Mouse (Mus musculus) neutrophil, adult 5-6 weeks (primary cell): ENCODE measurements around the gene Ap1m2. TPM values are rescaled to one million over a fixed set of nuclear protein-coding genes. Genes with fewer than 3 reads are reported as not detected.

Source experiments
- ATAC-seq: fragments of 151-379, 151-347 bp; 2 replicates; pipeline ENCODE4 v1.8.0; 2017; ENCODE audit warnings: mild to moderate bottlenecking, moderate TSS enrichment; ENCODE audit not compliant: insufficient number of reproducible peaks, poor library complexity, low FRiP score, severe bottlenecking; ENCODE audit errors: extremely low read depth
- total RNA-seq: library from RNA; stranded (forward); fragments of 200-1000 nt; gene quantifications from 2 replicates; pipeline ENCODE4 v1.2.3, GENCODE M21; 2017

The Ap1m2 gene
- 7.6 and 13.6 TPM in 2 replicates for total RNA-seq

DNA sequence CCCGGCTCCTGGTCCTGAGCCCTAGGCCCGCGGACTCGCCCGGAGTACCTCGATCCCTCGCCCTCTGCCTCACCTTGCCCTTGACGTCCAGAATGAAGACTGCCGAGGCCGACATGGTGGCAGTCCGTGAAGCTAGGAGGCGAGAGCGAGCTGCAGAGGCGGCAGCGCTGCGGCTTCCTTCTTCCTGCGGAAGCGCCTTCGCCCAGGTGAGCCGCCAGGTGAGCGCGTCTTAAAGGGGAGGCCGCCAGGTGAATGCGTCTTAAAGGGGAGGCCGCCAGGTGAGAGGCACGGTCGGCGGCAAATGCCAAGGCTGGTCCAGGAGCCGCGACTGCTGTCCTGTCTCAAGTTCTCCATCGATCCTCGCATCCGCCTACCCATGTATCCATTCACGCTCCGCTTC, at the start of gene Ap1m2:
Gene Ap1m2 (minus strand): TSS at position 204 of the 400 bp plus-strand sequence.
- ATAC-seq = no peak

DNA sequence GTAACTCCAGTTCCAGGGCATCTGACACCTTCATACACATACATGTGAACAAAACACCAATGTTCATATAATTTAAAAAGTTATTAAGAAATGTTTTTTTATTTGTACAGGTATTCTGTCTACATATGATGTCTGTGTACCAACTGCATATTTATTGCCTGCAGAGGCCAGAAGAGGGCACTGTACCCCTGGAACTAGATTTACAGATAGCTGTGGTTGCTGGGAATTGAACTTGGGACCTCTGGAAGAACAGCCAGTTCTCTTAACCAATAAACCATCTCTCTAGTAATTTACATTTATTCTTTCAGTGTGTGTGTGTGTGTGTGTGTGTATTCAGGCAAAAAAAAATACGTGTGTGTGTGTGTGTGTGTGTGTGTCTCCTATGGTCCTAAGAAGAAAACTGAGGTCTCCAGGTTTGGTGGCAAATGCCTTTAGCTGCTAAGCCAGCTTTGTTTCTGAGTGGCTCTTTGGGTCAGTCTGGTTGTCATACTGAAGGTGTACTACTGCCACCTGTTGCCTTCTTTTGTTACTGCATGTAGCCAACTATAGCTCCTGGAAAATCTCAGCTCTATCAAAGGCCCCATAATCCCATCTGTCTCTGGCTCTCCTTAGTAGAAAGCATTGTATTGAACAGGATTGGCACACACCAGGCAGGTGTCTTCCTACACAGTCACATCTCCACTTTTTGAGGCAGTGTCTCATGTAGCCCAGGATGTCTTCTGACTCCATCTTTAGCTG, 45.0 kb upstream of the Ap1m2 start:
- peak; percentile 87 for ATAC-seq

- no peak for ATAC-seq
Measured at GRCm38 (mm10) chr9:21354796-21355195, 42.7 kb upstream of the Ap1m2 start.

DNA sequence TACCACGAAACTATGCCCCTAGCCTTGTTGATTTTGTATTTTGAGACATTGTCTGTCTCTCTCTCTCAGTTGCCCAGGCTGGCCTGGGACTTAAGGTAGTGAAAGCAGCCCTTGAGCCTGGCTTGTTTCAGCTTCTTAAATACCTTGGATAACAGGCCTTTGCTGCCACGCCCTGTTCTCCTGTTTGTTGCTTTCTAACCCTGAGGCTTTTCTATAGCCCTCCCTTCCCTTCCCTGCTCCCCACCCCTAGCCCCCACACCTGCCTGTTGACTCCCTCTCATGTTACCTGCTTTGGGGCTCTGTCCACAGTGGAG, 41.2 kb upstream of the Ap1m2 start:
- ATAC-seq = no peak

DNA sequence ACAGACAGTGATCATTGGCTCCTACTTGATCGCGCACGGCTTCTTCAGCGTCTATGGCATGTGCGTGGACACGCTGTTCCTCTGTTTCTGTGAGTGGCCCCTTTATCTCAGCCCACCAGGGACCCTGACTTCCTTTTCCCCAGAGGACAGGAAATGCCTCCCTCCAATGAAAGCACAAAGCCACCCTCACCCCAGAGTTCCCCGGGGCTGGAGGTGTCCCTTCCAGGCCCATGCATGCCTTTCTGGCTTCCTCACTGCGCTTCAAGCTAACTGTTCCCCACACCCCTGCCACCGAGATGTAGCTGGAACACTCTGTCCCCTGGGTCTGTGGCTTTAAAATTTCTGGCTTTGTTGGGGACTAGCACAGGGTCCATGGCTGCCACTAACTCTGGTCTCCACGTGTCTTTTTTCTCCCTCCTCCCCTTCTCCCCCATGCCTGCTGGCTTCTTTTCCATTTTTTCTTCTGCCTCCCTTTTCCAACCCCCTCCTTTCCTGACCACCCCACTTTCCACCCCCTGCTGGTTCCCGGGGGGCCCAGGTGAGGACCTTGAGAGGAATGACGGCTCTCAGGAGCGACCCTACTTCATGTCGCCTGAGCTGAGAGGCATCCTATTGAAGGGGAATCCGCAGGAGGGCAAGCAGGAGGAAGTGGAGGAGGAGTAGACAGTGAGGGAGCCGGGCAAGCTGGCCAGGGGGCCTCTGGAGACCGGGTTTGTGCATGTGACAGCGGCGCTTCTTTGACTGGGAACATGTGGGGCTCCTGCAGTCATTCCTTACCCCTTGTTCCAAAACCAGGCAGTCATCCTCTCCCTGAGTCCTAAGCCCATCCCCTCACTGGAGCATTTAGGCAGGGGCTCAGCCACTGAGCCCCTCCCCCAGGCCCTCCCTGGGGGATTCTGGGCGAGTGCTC, 40.6 kb upstream of the Ap1m2 start:
- ATAC-seq = no peak

DNA sequence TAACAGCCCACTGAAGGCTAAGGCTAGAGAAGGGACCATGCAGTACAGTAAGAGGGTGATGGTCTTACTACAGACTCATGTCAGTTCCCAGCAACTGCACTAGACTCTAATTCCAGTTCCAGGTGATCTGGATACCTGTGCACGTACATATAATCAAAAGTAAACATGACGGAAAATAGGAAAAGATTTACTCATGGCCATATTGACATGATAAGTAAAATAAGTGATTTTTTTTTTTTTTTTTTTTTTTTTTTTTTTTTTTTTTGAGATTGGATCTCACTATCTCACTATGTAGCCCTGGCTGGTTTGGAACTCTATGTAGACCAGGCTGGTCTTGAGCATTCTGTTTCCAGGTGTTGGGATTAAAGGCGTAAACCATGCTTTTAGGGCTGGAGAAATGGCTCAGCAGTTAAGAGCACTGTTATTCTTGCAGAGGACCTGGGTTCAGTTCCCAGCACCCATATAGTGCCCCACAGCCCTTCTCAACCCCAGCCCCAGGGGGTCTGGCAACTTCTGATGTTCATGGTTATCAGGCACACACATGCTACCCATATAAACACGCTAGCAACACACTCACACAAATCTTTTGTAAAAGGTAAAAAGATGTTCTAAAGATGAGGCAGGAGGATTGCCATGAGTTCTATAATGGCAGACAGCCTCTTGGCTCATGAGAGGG, 39.7 kb upstream of the Ap1m2 start:
- ATAC-seq = no peak

DNA sequence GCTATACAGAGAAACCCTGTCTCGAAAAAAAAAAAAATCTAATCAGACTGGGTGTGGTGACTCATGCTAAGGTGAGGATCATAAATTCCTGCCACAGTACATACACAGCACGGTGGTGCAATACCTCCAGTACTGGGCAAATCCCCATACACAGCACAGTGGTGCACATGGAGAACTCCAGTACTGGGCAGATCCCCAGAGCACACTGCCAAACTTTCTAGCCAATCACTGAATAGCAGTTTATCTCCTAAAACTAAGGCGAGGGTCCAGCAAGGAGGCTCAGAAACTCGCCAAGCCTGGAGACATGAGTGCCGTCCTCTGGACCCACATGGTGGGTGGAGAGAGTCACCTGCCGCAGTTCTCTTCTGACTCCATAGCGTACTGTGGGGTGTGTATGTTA, 39.0 kb upstream of the Ap1m2 start:
- no peak for ATAC-seq

- peak; percentile 41; the same call in 1 of the 2 replicates for ATAC-seq
Measured at GRCm38 (mm10) chr9:21348152-21348551, 36.0 kb upstream of the Ap1m2 start.

DNA sequence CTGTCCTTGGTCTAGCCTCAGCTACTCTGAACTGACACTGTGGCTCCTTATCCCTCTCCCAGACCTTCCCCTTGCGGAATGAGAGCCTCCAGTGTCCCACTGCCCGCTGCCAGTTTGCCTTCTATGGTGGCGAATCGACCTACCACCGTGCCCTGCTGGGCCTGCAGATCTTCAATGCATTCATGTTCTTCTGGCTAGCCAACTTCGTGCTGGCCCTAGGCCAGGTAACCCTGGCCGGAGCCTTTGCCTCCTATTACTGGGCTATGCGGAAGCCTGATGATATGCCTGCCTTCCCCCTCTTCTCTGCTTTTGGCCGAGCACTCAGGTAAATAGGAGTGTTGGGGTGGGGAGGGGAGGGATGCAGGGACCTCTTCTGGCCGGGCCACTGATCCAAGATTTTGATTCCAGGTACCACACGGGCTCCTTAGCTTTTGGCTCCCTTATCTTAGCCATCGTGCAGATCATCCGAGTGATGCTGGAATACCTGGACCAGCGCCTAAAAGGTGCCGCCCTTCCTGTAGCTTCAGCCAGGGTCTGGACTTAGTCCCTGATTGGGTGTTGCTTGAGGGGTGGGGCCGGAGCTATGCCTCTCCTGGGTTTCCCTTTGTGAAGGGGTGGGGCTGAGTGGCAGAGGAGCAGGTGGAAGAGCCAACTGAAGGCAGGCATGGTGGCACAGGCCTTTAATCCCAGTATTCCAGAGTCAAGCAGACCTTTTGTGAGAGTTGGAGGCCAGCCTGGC, 34.7 kb upstream of the Ap1m2 start:
- no peak for ATAC-seq

DNA sequence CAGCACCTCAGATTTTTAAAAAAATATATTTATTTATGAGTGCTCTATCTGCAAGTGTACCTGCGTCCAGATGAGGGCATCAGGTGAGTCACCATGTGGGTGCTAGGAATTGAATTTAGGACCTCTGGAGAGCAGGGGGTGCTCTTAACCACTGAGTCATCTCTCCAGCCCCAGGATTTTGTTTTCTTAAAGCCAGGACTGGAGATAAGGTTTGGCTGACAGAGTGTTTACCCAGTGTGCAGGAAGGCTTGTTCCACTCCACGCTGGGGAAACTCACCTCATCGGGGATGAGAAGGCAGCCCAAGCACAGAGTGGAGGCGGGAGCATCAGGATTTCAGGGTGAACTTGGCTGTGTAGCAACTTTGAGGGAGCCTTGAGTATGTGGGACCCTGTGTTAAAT, 28.3 kb upstream of the Ap1m2 start:
- ATAC-seq = no peak

GRCm38 (mm10) chr9:21337652-21338051, 25.5 kb upstream of the Ap1m2 start:
- ATAC-seq = no peak

DNA sequence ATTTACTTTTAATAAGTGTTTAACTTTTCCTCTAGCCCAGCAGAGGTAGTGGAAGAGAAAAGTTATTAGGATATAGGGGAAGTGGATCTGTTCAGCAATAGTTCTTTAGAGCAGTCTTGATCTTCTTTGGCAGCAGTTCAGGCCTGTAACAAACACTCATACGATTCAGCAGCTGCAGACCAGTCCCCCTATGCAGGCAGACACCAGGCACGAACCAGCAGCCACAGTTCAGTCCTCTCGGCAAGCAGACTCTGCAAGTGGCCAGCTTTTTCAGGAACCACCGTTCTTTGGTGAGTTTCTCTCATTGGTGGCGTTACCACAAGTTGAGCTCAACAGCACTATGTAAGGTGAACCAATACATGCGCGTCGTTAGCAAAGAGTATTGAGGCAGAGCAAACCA, 24.4 kb upstream of the Ap1m2 start:
- ATAC-seq = no peak

- ATAC-seq = no peak
Measured at GRCm38 (mm10) chr9:21335391-21335790, 23.3 kb upstream of the Ap1m2 start.

- ATAC-seq = no peak
Measured at GRCm38 (mm10) chr9:21334747-21335146, 22.6 kb upstream of the Ap1m2 start.

DNA sequence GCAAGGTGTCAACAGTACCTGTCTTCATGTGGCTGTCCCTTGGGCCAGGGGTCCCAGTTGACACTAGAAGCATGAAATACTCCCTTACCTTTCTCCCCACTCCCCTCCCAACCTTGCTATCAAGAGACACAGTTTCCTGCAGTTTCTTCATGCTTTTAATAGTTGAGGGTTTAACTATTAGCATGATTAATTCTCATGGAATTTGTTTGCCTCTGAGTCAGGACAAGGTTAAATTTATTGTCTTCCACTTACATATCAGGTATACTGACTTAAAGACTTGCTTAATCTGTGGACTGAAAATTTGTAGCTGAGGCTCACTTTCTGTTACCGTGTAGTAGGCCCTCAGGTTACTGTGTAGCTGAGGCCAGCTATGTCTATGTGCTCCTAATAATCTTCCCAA, 21.4 kb upstream of the Ap1m2 start:
- no peak for ATAC-seq

- no peak for ATAC-seq
Measured at GRCm38 (mm10) chr9:21332161-21333061, 20.3 kb upstream of the Ap1m2 start.

DNA sequence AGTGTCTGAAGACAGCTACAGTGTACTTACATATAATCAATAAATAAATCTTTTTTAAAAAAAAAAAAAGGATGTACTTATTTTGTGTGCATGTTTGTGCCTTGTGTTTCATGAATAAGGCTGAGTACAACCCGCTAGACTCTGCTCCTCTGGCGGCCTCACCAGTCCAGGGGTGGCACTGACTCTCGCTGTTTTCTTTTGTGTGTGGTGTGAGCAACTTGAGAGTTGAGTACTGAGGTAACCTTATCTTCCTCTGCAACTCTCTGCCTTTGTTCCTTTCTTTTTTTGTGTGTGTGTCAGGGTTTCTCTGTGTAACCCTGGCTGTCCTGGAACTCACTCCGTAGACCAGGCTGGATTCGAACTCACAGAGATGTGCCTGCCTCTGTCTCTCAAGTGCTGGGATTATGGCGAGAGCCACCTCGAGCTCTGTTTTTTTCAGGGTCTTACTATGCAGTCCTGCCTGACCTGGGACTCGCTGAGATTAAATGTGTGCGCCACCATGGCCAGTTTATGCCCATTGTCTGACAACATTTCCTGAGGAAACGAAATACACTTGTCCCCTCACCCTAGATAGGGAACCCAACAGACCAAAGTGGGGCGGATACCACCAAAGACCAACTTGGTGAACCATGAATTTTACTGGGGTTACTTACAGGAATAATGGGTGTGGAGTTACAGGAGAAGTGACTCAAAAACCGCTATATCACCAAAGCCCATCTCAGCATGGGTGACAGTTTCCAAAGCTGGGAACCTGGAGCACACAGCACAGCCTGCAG, 19.4 kb upstream of the Ap1m2 start:
- no peak for ATAC-seq
